Mouse (Mus musculus) kidney, postnatal 0 days (tissue): ENCODE measurements around the gene C5ar2. TPM values are rescaled to one million over a fixed set of nuclear protein-coding genes. Genes with fewer than 3 reads are reported as not detected.
A peak's percentile ranks its signal among the peaks of the same experiment; 100 is the strongest.

Experiments used
- ATAC-seq: fragments of 200-750 bp; cut with Nextera tagmentation; replicated peaks from 2 replicates; pipeline ENCODE4 v1.8.0; 2017; ENCODE audit warnings: low read depth, moderate number of reproducible peaks, moderate TSS enrichment, moderate library complexity; ENCODE audit not compliant: low FRiP score
- DNase-seq: peaks from one replicate; pipeline ENCODE4 v3.0.0-alpha.2; 2016; ENCODE audit warnings: low spot score
- H3K27ac ChIP-seq: fragments of 300-500 bp; sonication (generic); 2 replicates; pipeline ENCODE4 v1.5.1; 2014; ENCODE audit warnings: mild to moderate bottlenecking
- H3K27me3 ChIP-seq: fragments of 300-500 bp; sonication (generic); 2 replicates; pipeline ENCODE4 v1.6.1; 2014; ENCODE audit warnings: low read length, mixed read lengths; ENCODE audit not compliant: insufficient read depth
- H3K36me3 ChIP-seq: fragments of 300-500 bp; sonication (generic); 2 replicates; pipeline ENCODE4 v1.6.1; 2014; ENCODE audit warnings: low read length, mixed read lengths; ENCODE audit not compliant: insufficient read depth
- H3K4me1 ChIP-seq: fragments of 300-500 bp; sonication (generic); replicated peaks from 2 replicates; pipeline ENCODE4 v1.6.1; 2014; ENCODE audit warnings: antibody characterized with exemption, low read length, mixed read lengths; ENCODE audit not compliant: insufficient read depth
- H3K4me2 ChIP-seq: fragments of 300-500 bp; sonication (generic); 2 replicates; pipeline ENCODE4 v1.6.1; 2014; ENCODE audit warnings: mild to moderate bottlenecking, low read length, moderate library complexity, mixed read lengths
- H3K4me3 ChIP-seq: fragments of 300-500 bp; sonication (generic); replicated peaks from 2 replicates; pipeline ENCODE4 v1.5.1; 2014; ENCODE audit warnings: low read depth, low read length
- H3K9ac ChIP-seq: fragments of 300-500 bp; sonication (generic); 2 replicates; pipeline ENCODE4 v1.6.1; 2014; ENCODE audit warnings: low read depth, low read length
- H3K9me3 ChIP-seq: fragments of 300-500 bp; sonication (generic); replicated peaks from 2 replicates; pipeline ENCODE4 v1.6.1; 2016; ENCODE audit warnings: low read length, inconsistent platforms, mixed read lengths
- CTCF ChIP-seq: IDR thresholded peaks from 2 replicates; pipeline ENCODE4 v1.5.1; 2016; ENCODE audit warnings: antibody characterized with exemption, low read depth, mild to moderate bottlenecking, moderate library complexity
- WGBS: fragments of 180-500 bp; shearing (Covaris S2); extraction: QIAGEN DNeasy Blood & Tissue Kit; methylation state at CpG from one replicate; pipeline ENCODE4 v1.1.7; 2014; 5-methylcytosine and 5-hydroxymethylcytosine counted together
- polyA plus RNA-seq: library from polyadenylated mRNA; unstranded; fragments of >200 nt; fragmentation: Nextera tagmentation; extraction: Ambion mirVana; gene quantifications from 2 replicates; pipeline ENCODE4 v1.2.1, GENCODE M21; 2015

C5ar2 gene
- polyA plus RNA-seq, 1 experiment from 2014 or later: 0.11 TPM

- WGBS: 66% methylated on average over 9 of the region's 9 CpGs
- no peak overlapping the region for H3K27ac ChIP-seq
- H3K9ac ChIP-seq: no peak overlapping the region
- H3K27me3 ChIP-seq: no peaks in the 10 kb centered on the region
- ATAC-seq: no peak
- H3K4me3 ChIP-seq: no peak overlapping the region
- H3K4me2 ChIP-seq: no peak overlapping the region
- no peaks in the 10 kb centered on the region for H3K9me3 ChIP-seq
- no peaks in the 10 kb centered on the region for H3K4me1 ChIP-seq
- peaks cover 24% of the 10 kb centered on the region; the same call in 1 of the 2 replicates for H3K36me3 ChIP-seq
- DNase-seq: no peak
- TF ChIP-seq CTCF: no peak
Observed at GRCm38 (mm10) chr7:16204791-16205190, 39.2 kb downstream of the C5ar2 start.

DNA sequence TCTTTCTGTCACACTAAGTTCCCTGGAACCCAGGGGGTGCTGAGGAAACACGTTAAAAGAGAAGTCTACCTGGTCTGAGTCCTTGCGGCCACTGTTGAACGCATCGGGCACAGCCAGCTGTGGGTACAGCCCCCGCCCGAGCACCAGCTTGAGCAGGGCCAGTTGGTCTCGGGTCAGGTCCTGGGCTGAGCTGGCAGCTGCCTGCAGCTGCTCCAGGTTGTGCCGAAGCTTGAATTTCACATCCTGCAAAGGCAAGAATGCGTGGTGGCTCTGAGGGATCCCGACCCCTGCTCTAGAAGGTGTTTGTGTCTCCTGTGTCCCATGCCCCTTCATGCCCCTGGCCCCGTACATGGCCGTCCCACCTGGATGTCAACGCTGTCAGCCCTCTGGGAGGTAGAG is 40.5 kb downstream of the C5ar2 start:
- 0 out of 2 replicates have a peak overlapping the region, but pooled peaks have one; percentile 27 for H3K9ac ChIP-seq
- no peaks in the 10 kb centered on the region for H3K9me3 ChIP-seq
- DNase-seq (peak; percentile 63), ATAC-seq (peak; percentile 46)
- H3K4me3 ChIP-seq: no peak overlapping the region
- no peak for TF ChIP-seq CTCF
- 52% methylated on average over 13 of the region's 13 CpGs for WGBS
- no peaks in the 10 kb centered on the region for H3K4me1 ChIP-seq
- H3K27me3 ChIP-seq: no peaks in the 10 kb centered on the region
- 0 out of 2 replicates have a peak, but pooled peaks cover 30% of the 10 kb centered on the region for H3K36me3 ChIP-seq
- peak overlapping the region; percentile 19; the same call in 1 of the 2 replicates for H3K27ac ChIP-seq
- H3K4me2 ChIP-seq: no peak overlapping the region

DNA sequence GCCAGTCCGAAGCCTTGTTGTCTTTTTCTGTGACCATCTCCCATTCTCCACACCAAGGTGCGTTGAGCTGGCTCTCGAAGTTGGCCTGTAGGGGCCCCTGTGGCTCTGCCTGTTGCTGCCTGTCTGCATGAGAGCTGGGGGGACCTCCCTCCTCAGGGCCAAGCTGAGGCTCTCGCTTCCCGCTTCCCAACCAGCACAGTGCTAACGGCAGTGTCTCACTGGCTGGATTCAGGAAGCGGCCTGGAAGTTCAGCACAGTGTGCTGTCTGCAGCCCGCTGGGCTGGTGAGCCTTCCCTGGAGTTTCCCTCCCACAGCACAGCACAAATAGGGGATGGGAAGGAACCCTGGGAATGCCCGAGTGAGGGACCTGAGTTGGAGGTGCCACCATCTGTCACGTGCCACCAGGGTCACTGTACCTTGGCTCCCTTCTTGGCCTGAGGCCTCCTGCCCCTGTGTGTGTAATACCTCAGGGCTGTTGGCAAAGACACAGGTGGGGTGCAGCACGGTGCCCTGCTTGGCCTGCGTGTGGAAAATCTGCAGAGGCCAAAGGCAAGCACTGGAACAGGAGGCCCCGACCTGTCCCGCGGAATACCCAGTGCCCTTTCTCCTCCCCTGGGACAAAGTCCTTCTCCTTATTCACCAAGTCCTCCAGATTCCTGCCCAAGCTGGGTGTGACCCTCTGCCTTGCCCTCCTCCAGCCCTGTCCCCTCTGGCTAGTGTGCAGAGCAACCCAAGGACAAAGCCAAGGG is 41.0 kb downstream of the C5ar2 start:
- no peaks in the 10 kb centered on the region for H3K4me1 ChIP-seq
- no peaks in the 10 kb centered on the region for H3K27me3 ChIP-seq
- DNase-seq (peak; percentile 18), ATAC-seq (peak; percentile 38)
- no peak overlapping the region for H3K4me3 ChIP-seq
- TF ChIP-seq CTCF: 0 out of 2 replicates have a peak, but pooled peaks have one; percentile 20
- no peaks in the 10 kb centered on the region for H3K9me3 ChIP-seq
- WGBS: 64% methylated on average over 15 of the region's 15 CpGs
- no peak overlapping the region for H3K4me2 ChIP-seq
- peak overlapping the region; percentile 19; the same call in 1 of the 2 replicates for H3K27ac ChIP-seq
- H3K9ac ChIP-seq: no peak overlapping the region
- H3K36me3 ChIP-seq: 0 out of 2 replicates have a peak, but pooled peaks cover 36% of the 10 kb centered on the region

DNA sequence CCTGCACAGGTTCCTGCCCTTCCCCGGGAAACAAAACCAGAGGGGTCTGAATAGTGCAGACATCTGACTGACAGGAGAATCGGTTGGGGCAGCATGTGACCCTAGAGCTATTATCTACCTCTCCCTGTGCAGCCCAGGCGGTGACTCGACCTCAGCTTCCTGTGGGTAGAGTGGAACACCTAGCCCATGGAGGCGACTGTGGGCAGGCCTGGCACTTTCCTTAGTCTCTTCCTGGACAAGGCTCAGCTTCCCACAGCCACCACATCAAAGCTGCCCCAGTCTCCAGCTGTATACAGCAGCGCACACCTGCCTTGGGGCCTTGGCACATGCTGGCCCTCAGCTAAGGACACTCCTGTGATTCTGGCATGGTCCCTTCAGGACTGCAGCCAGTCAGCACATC is 42.8 kb downstream of the C5ar2 start:
- no peaks in the 10 kb centered on the region for H3K4me1 ChIP-seq
- H3K36me3 ChIP-seq: 0 out of 2 replicates have a peak, but pooled peaks cover 40% of the 10 kb centered on the region
- H3K27me3 ChIP-seq: no peaks in the 10 kb centered on the region
- no peak overlapping the region for H3K27ac ChIP-seq
- H3K9ac ChIP-seq: no peak overlapping the region
- H3K9me3 ChIP-seq: no peaks in the 10 kb centered on the region
- DNase-seq (no peak), ATAC-seq (no peak)
- TF ChIP-seq CTCF: no peak
- H3K4me3 ChIP-seq: no peak overlapping the region
- H3K4me2 ChIP-seq: no peak overlapping the region
- WGBS: 83% methylated on average over 6 of the region's 6 CpGs

DNA sequence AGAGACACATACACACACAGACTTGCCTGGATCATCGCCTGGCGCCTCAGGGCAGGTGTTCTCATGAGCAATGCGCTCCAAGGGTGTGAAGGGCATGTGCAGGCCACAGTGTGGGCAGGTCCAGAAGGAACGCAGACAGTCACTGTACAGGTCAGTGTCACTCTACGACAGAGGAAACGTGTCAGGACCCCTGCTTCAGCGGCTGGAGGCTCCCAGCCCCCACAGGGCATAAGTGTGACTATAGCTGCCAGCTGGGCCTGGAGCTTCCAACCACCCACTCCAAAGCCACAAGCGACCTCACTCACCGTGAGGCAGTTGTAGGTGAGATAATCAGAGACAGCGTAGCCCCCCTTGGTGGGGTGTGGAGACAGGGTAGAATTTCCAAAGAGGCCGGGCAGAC is 45.4 kb downstream of the C5ar2 start:
- Histone ChIP-seq H3K4me1 (no peaks in the 10 kb centered on the region), H3K27ac (no peak overlapping the region), H3K9me3 (no peaks in the 10 kb centered on the region), H3K9ac (no peak overlapping the region), H3K4me2 (no peak overlapping the region), H3K27me3 (no peaks in the 10 kb centered on the region), H3K4me3 (no peak overlapping the region), H3K36me3 (0 out of 2 replicates have a peak, but pooled peaks cover 38% of the 10 kb centered on the region)
- WGBS: 85% methylated on average over 11 of the region's 11 CpGs
- no peak for TF ChIP-seq CTCF
- DNase-seq (no peak), ATAC-seq (no peak)

GRCm38 (mm10) chr7:16197166-16197565 is 46.8 kb downstream of the C5ar2 start:
- no peak overlapping the region for H3K9ac ChIP-seq
- WGBS: 66% methylated on average over 5 of the region's 5 CpGs
- ATAC-seq (no peak), DNase-seq (no peak)
- no peak overlapping the region for H3K4me3 ChIP-seq
- no peaks in the 10 kb centered on the region for H3K27me3 ChIP-seq
- no peaks in the 10 kb centered on the region for H3K9me3 ChIP-seq
- TF ChIP-seq CTCF: no peak
- no peak overlapping the region for H3K4me2 ChIP-seq
- H3K4me1 ChIP-seq: no peaks in the 10 kb centered on the region
- no peak overlapping the region for H3K27ac ChIP-seq
- 0 out of 2 replicates have a peak, but pooled peaks cover 34% of the 10 kb centered on the region for H3K36me3 ChIP-seq
